Mouse (Mus musculus) small intestine, adult 2 months (tissue): ENCODE results near the gene Zfp977.
"Not testable (repeated sequence)": the region's sequence is repeated elsewhere in the genome, so short reads cannot be mapped to it uniquely, and the experiment has no call there.

Source experiments
- CTCF ChIP-seq: fragments of 200-500 bp; IDR thresholded peaks from 2 replicates; pipeline ENCODE4 v1.5.1; 2012; ENCODE audit warnings: low read depth, mild to moderate bottlenecking, control low read depth, inconsistent platforms, low read length, moderate library complexity, mixed read lengths; ENCODE audit not compliant: insufficient replicate concordance, insufficient read length; ENCODE audit errors: extremely low read depth
- POLR2A ChIP-seq: fragments of 200-500 bp; IDR thresholded peaks from 2 replicates; pipeline ENCODE4 v1.6.1; 2012; ENCODE audit warnings: low read depth, mild to moderate bottlenecking, control low read depth, inconsistent platforms, low read length, moderate library complexity

DNA sequence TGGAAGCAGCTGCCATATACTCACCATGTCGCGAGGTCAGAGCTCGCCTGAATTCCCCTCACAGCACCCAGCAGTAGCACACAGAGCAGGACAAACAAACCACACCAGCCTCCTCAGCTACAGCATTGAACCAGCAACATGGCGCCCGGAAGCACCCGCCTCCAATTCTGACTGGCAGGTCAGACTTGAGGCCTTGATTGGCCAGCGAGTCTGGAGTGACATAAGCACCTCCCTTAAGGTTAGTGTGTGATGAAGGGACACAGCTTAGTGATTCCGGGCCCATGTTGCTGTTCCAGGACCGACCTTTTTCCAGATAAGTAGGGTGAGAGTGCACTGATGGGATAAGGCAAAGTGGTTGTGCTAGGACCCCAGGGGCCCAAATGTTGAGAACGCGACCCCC, at the start of gene Zfp977:
- TF ChIP-seq POLR2A, CTCF: not testable (repeated sequence)
